Mouse (Mus musculus) layer of hippocampus, adult 18-20 months (tissue): ENCODE measurements at regions not wholly inside any gene's neighbourhood (a gene's known extent, or its start where the extent isn't known, plus 50 kb on each side); places are given as distances from the start of the nearest gene placed in this dataset.

Experiments
- DNase-seq, 2 experiments: peaks; one replicate each; pipeline ENCODE4 v3.0.0; 2022; ENCODE audit warnings: low spot score in 2 of 2

- DNase-seq = no peak
Observed at GRCm38 (mm10) chr3:99447361-99447760, 207.2 kb downstream of the Tbx15 start.

- DNase-seq = no peak
Observed at GRCm38 (mm10) chr3:99447813-99448212, 207.6 kb downstream of the Tbx15 start.

GRCm38 (mm10) chr3:99459036-99459863 lies 219.1 kb downstream of the Tbx15 start:
- no peak for DNase-seq

GRCm38 (mm10) chr3:99499980-99500379 lies 259.8 kb downstream of the Tbx15 start:
- DNase-seq = no peak

GRCm38 (mm10) chr3:99504772-99505171 lies 264.6 kb downstream of the Tbx15 start:
- no peak for DNase-seq

- no peak for DNase-seq
Observed at GRCm38 (mm10) chr3:99512250-99512649, 272.1 kb downstream of the Tbx15 start.

- DNase-seq = no peak
Observed at GRCm38 (mm10) chr3:99512933-99513332, 272.8 kb downstream of the Tbx15 start.

- peak; percentile 17 to 47 for DNase-seq
Observed at GRCm38 (mm10) chr3:99515751-99516150, 275.6 kb downstream of the Tbx15 start.

GRCm38 (mm10) chr3:99560917-99561316 lies 320.7 kb downstream of the Tbx15 start:
- peak in 1 of 2 experiments; percentile 11 for DNase-seq

GRCm38 (mm10) chr3:99573335-99573976 lies 311.8 kb upstream of the Spag17 start:
- no peak for DNase-seq

- no peak for DNase-seq
Observed at GRCm38 (mm10) chr3:99573977-99574373, 311.2 kb upstream of the Spag17 start.

- DNase-seq = no peak
Observed at GRCm38 (mm10) chr3:99602679-99603078, 282.5 kb upstream of the Spag17 start.

- DNase-seq = no peak
Observed at GRCm38 (mm10) chr3:99632309-99632708, 252.9 kb upstream of the Spag17 start.

- no peak for DNase-seq
Observed at GRCm38 (mm10) chr3:99641343-99642106, 243.7 kb upstream of the Spag17 start.

GRCm38 (mm10) chr3:99644910-99645309 lies 240.3 kb upstream of the Spag17 start:
- DNase-seq = no peak

- no peak for DNase-seq
Observed at GRCm38 (mm10) chr3:99645318-99645717, 239.9 kb upstream of the Spag17 start.

- DNase-seq = no peak
Observed at GRCm38 (mm10) chr3:99657617-99658016, 227.6 kb upstream of the Spag17 start.

- DNase-seq = no peak
Observed at GRCm38 (mm10) chr3:99663783-99664182, 221.4 kb upstream of the Spag17 start.

- DNase-seq = no peak
Observed at GRCm38 (mm10) chr3:99665363-99665762, 219.8 kb upstream of the Spag17 start.

GRCm38 (mm10) chr3:99665902-99666768 lies 219.1 kb upstream of the Spag17 start:
- no peak for DNase-seq

GRCm38 (mm10) chr3:99674145-99674544 lies 211.1 kb upstream of the Spag17 start:
- no peak for DNase-seq
